Mouse (Mus musculus) embryonic facial prominence, embryonic 13.5 days (tissue): ENCODE measurements around the gene Cttnbp2nl. TPM values are rescaled to one million over a fixed set of nuclear protein-coding genes. Genes with fewer than 3 reads are reported as not detected.
A peak's percentile ranks its signal among the peaks of the same experiment; 100 is the strongest.

Experiments used
- ATAC-seq: fragments of 200-750 bp; cut with Nextera tagmentation; 2 replicates; pipeline ENCODE4 v1.8.0; 2017; ENCODE audit warnings: low read depth; ENCODE audit not compliant: insufficient number of reproducible peaks, insufficient read depth, low FRiP score, low TSS enrichment
- H3K27ac ChIP-seq: fragments of 300-500 bp; sonication (generic); 2 replicates; pipeline ENCODE4 v1.5.1; 2015; ENCODE audit warnings: moderate library complexity, mild to moderate bottlenecking, inconsistent platforms
- H3K27me3 ChIP-seq: fragments of 300-500 bp; sonication (generic); 2 replicates; pipeline ENCODE4 v1.6.1; 2015; ENCODE audit warnings: mild to moderate bottlenecking, inconsistent platforms
- H3K36me3 ChIP-seq: fragments of 300-500 bp; sonication (generic); 2 replicates; pipeline ENCODE4 v1.6.1; 2015; ENCODE audit warnings: mild to moderate bottlenecking, inconsistent platforms
- H3K4me1 ChIP-seq: fragments of 300-500 bp; sonication (generic); 2 replicates; pipeline ENCODE4 v1.6.1; 2015; ENCODE audit warnings: inconsistent platforms
- H3K4me2 ChIP-seq: fragments of 300-500 bp; sonication (generic); 2 replicates; pipeline ENCODE4 v1.6.1; 2015; ENCODE audit warnings: moderate library complexity, mild to moderate bottlenecking, inconsistent platforms
- H3K4me3 ChIP-seq: fragments of 300-500 bp; sonication (generic); 2 replicates; pipeline ENCODE4 v1.5.1; 2015; ENCODE audit warnings: mild to moderate bottlenecking, inconsistent platforms
- H3K9ac ChIP-seq: fragments of 300-500 bp; sonication (generic); 2 replicates; pipeline ENCODE4 v1.6.1; 2015; ENCODE audit warnings: mild to moderate bottlenecking, inconsistent platforms
- H3K9me3 ChIP-seq: fragments of 300-500 bp; sonication (generic); 2 replicates; pipeline ENCODE4 v1.6.1; 2016; ENCODE audit warnings: inconsistent platforms
- WGBS: fragments of 180-500 bp; shearing (Covaris S2); methylation state at CpG from one replicate; pipeline ENCODE4 v1.1.7; 2015; ENCODE audit warnings: mixed read lengths; 5-methylcytosine and 5-hydroxymethylcytosine counted together
- polyA plus RNA-seq: library from polyadenylated mRNA; unstranded; fragments of >200 nt; fragmentation: Nextera tagmentation; extraction: Ambion mirVana; gene quantifications from 2 replicates; pipeline ENCODE4 v1.2.1, GENCODE M21; 2015

Cttnbp2nl gene
- polyA plus RNA-seq, result 40.4 and 40.5 TPM in 2 replicates

GRCm38 (mm10) chr3:105052937-105053697 lies at the start of gene Cttnbp2nl:
TSS of gene Cttnbp2nl (minus strand) at chr3:105053146.
- Histone ChIP-seq H3K9me3 (no peaks in the 10 kb centered on the region), H3K27ac (peak within 1 kb of the TSS; percentile 78), H3K4me1 (peaks cover 29% of the 10 kb centered on the region), H3K4me2 (peak within 1 kb of the TSS; percentile 80), H3K27me3 (no peaks in the 10 kb centered on the region), H3K36me3 (no peaks in the 10 kb centered on the region), H3K9ac (peak within 1 kb of the TSS; percentile 87), H3K4me3 (peak within 1 kb of the TSS; percentile 80)
- peak; percentile 98 for ATAC-seq
- WGBS, result 2% methylated on average over 31 of the region's 31 CpGs

GRCm38 (mm10) chr3:105100270-105100589 lies 47.3 kb upstream of the Cttnbp2nl start:
- ATAC-seq, result no peak
- no peaks in the 10 kb centered on the region for H3K27me3 ChIP-seq
- H3K9ac ChIP-seq, result no peak overlapping the region
- no peaks in the 10 kb centered on the region for H3K9me3 ChIP-seq
- H3K4me1 ChIP-seq, result no peaks in the 10 kb centered on the region; the same call in 1 of the 2 replicates
- 62% methylated on average over 4 of the region's 4 CpGs for WGBS
- no peak overlapping the region for H3K4me3 ChIP-seq
- no peak overlapping the region for H3K27ac ChIP-seq
- H3K36me3 ChIP-seq, result no peaks in the 10 kb centered on the region
- no peak overlapping the region for H3K4me2 ChIP-seq

- H3K27me3 ChIP-seq, result no peaks in the 10 kb centered on the region
- no peaks in the 10 kb centered on the region for H3K36me3 ChIP-seq
- H3K9me3 ChIP-seq, result no peaks in the 10 kb centered on the region
- WGBS, result 30% methylated on average over 15 of the region's 15 CpGs
- no peak overlapping the region for H3K4me2 ChIP-seq
- no peaks in the 10 kb centered on the region; the same call in 1 of the 2 replicates for H3K4me1 ChIP-seq
- H3K4me3 ChIP-seq, result no peak overlapping the region
- no peak for ATAC-seq
- H3K9ac ChIP-seq, result no peak overlapping the region
- H3K27ac ChIP-seq, result no peak overlapping the region
These were observed 46.8 kb upstream of the Cttnbp2nl start for GRCm38 (mm10) chr3:105099526-105100269.

- Histone ChIP-seq H3K4me1 (no peaks in the 10 kb centered on the region; the same call in 1 of the 2 replicates), H3K36me3 (no peaks in the 10 kb centered on the region), H3K4me2 (no peak overlapping the region), H3K27ac (no peak overlapping the region), H3K9me3 (no peaks in the 10 kb centered on the region), H3K27me3 (no peaks in the 10 kb centered on the region), H3K9ac (no peak overlapping the region), H3K4me3 (no peak overlapping the region)
- ATAC-seq, result no peak
- WGBS, result 80% methylated on average over 4 of the region's 4 CpGs
These were observed 44.6 kb upstream of the Cttnbp2nl start for GRCm38 (mm10) chr3:105097581-105097980.

- Histone ChIP-seq H3K9ac (no peak overlapping the region), H3K4me2 (no peak overlapping the region), H3K36me3 (no peaks in the 10 kb centered on the region), H3K4me1 (peaks cover 3% of the 10 kb centered on the region; the same call in 1 of the 2 replicates), H3K27me3 (no peaks in the 10 kb centered on the region), H3K27ac (no peak overlapping the region), H3K9me3 (no peaks in the 10 kb centered on the region), H3K4me3 (no peak overlapping the region)
- ATAC-seq, result no peak
- WGBS, result 79% methylated on average over 5 of the region's 5 CpGs
These were observed 42.1 kb upstream of the Cttnbp2nl start for GRCm38 (mm10) chr3:105095026-105095425.

GRCm38 (mm10) chr3:105094448-105094847 lies 41.5 kb upstream of the Cttnbp2nl start:
- Histone ChIP-seq H3K9ac (no peak overlapping the region), H3K36me3 (no peaks in the 10 kb centered on the region), H3K27ac (no peak overlapping the region), H3K4me2 (no peak overlapping the region), H3K4me1 (peaks cover 3% of the 10 kb centered on the region; the same call in 1 of the 2 replicates), H3K4me3 (no peak overlapping the region), H3K27me3 (no peaks in the 10 kb centered on the region), H3K9me3 (no peaks in the 10 kb centered on the region)
- no peak for ATAC-seq
- 62% methylated on average over 2 of the region's 2 CpGs for WGBS

GRCm38 (mm10) chr3:105092721-105093505 lies 40.0 kb upstream of the Cttnbp2nl start:
- Histone ChIP-seq H3K4me2 (no peak overlapping the region), H3K4me3 (no peak overlapping the region), H3K27ac (no peak overlapping the region), H3K9me3 (no peaks in the 10 kb centered on the region), H3K9ac (no peak overlapping the region), H3K36me3 (no peaks in the 10 kb centered on the region), H3K4me1 (peaks cover 3% of the 10 kb centered on the region; the same call in 1 of the 2 replicates), H3K27me3 (no peaks in the 10 kb centered on the region)
- WGBS, result 62% methylated on average over 11 of the region's 11 CpGs
- ATAC-seq, result no peak

- no peak overlapping the region for H3K4me2 ChIP-seq
- WGBS, result 23% methylated on average over 3 of the region's 3 CpGs
- no peaks in the 10 kb centered on the region for H3K36me3 ChIP-seq
- H3K4me1 ChIP-seq, result peaks cover 3% of the 10 kb centered on the region; the same call in 1 of the 2 replicates
- H3K4me3 ChIP-seq, result no peak overlapping the region
- no peaks in the 10 kb centered on the region; the same call in 1 of the 2 replicates for H3K27me3 ChIP-seq
- no peak overlapping the region for H3K27ac ChIP-seq
- no peak for ATAC-seq
- no peak overlapping the region for H3K9ac ChIP-seq
- no peaks in the 10 kb centered on the region for H3K9me3 ChIP-seq
These were observed 38.0 kb upstream of the Cttnbp2nl start for GRCm38 (mm10) chr3:105090981-105091380.

- H3K4me1 ChIP-seq, result peaks cover 3% of the 10 kb centered on the region; the same call in 1 of the 2 replicates
- WGBS, result 93% methylated on average over 7 of the region's 7 CpGs
- no peak overlapping the region for H3K4me3 ChIP-seq
- no peak for ATAC-seq
- no peak overlapping the region for H3K27ac ChIP-seq
- H3K27me3 ChIP-seq, result no peaks in the 10 kb centered on the region; the same call in 1 of the 2 replicates
- no peaks in the 10 kb centered on the region for H3K36me3 ChIP-seq
- H3K9me3 ChIP-seq, result no peaks in the 10 kb centered on the region
- H3K9ac ChIP-seq, result no peak overlapping the region
- no peak overlapping the region for H3K4me2 ChIP-seq
These were observed 37.2 kb upstream of the Cttnbp2nl start for GRCm38 (mm10) chr3:105090147-105090546.

- no peak overlapping the region for H3K4me2 ChIP-seq
- no peaks in the 10 kb centered on the region; the same call in 1 of the 2 replicates for H3K27me3 ChIP-seq
- no peak overlapping the region for H3K27ac ChIP-seq
- peaks cover 3% of the 10 kb centered on the region; the same call in 1 of the 2 replicates for H3K4me1 ChIP-seq
- no peak overlapping the region for H3K4me3 ChIP-seq
- H3K9me3 ChIP-seq, result no peaks in the 10 kb centered on the region
- no peaks in the 10 kb centered on the region for H3K36me3 ChIP-seq
- H3K9ac ChIP-seq, result no peak overlapping the region
- no peak for ATAC-seq
- 87% methylated on average over 2 of the region's 2 CpGs for WGBS
These were observed 35.7 kb upstream of the Cttnbp2nl start for GRCm38 (mm10) chr3:105088638-105089037.

- Histone ChIP-seq H3K4me1 (peaks cover 3% of the 10 kb centered on the region; the same call in 1 of the 2 replicates), H3K27me3 (no peaks in the 10 kb centered on the region; the same call in 1 of the 2 replicates), H3K27ac (no peak overlapping the region), H3K9me3 (no peaks in the 10 kb centered on the region), H3K9ac (no peak overlapping the region), H3K36me3 (no peaks in the 10 kb centered on the region), H3K4me2 (no peak overlapping the region), H3K4me3 (no peak overlapping the region)
- no peak for ATAC-seq
- WGBS, result 56% methylated on average over 3 of the region's 3 CpGs
These were observed 34.4 kb upstream of the Cttnbp2nl start for GRCm38 (mm10) chr3:105087344-105087743.
